Mouse (Mus musculus): Measurements from ENCODE around the gene Casz1. TPM values are rescaled to one million over a fixed set of nuclear protein-coding genes. Genes with fewer than 3 reads are reported as not detected.

Gene Casz1
- total RNA-seq, 1 experiment from 2014 or later, result 2.5 TPM

DNA sequence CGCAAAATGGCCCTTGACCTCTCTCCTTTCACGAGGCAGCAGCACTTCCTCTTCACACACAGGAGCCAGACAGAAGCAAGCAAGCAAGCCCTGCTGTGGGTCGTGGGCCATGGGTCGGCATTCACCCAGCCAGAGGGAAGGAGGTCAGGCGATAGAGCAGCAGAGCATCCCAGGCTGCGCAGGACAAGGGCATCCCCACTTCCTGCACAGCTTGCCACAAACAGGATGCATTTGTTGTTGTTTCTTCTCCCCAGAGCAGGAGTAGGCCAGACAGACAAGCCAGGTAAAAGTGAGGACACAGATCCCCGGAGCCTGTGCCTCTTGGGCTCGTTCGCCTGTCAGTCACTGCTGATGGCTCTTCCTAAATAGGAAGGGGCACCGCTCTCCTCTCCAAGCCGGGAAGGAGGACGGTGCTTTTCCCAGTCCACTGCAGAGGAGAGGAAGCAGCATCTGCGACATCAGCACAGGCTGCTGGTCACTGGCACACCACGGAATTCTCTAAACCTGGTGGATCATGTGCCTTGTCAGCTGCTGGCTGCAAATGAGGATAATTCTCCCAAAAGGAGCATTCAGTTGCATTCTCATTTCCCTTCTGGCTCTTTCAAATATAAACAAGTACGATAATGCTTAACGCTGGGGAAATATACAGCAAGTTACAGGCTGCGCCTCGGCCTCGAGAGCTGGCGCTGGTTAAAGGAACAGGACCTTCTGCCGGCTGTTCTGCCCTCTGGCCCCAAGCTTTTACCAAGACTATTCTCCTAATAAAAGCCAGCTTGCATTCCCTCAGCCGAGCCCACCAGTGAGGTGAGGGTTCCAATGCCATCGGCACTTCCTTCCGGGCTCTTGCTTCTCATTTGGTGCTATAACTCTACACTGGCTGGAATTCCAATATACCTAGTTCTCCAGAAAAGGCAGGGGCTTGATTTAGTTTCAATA lies 181.6 kb downstream of the Casz1 start:
- no peak for ATAC-seq (replicated peaks; ENCODE audit: low read depth, poor library complexity, severe bottlenecking)

DNA sequence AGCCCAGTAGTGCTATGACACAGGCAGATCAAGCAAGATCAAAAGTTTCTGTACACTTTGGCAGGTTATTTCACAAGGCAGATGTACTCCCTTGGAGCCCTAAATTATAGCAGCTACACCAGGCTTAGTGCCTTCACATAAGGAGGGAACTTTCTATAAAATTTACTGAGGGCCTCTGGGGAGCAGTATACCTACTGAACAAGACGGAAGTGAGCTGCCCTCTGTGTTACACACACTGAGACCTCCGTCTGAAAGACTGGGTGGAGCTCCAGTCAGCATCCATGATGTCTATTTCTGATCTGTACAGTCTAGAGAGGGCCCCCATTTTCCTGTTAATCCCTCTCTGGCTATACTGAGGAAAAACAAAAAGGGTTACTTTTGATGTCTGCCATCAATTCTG lies 185.8 kb downstream of the Casz1 start:
- ATAC-seq (replicated peaks; ENCODE audit: low read depth, poor library complexity, severe bottlenecking), result no peak

DNA sequence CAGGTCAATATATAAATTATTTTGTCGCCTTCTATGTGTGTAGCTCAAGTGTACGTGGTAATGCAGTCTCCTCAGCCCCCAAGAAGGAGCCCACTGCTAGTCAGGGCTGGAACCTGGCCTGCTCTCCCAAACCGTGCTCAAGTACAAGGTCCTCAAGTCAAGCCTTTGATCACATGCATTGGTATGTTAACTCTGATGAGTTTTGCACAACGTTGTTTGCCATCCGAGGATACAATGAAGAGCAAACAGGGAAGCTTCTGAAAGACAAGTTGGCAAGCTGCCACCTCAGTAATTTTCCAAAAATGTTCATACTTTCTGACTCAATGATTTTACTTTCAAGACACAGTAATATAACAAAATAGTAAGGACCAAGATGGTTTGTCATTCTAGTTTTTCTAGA lies 189.7 kb downstream of the Casz1 start:
- ATAC-seq (replicated peaks; ENCODE audit: low read depth, poor library complexity, severe bottlenecking), result no peak

DNA sequence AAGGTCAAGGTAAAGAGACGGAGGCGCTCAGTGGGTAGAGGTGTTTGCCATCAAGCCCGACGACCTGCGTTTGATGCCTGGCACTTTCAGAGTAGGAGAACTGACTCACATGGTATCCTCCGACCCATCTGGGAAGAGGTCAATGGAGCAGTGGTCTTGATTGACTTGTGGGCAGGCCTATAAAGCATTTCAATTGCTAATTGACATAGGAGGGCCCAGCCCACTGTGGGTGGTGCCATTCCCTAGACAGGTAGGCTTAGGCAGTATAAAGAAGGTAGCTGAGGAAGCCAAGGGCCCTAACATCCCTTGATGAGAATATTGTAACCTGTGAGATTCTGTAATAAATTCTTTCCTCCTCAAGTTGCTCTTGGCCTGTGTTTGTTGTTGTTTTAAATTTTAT lies 196.5 kb downstream of the Casz1 start:
- no peak for ATAC-seq (replicated peaks; ENCODE audit: low read depth, poor library complexity, severe bottlenecking)

DNA sequence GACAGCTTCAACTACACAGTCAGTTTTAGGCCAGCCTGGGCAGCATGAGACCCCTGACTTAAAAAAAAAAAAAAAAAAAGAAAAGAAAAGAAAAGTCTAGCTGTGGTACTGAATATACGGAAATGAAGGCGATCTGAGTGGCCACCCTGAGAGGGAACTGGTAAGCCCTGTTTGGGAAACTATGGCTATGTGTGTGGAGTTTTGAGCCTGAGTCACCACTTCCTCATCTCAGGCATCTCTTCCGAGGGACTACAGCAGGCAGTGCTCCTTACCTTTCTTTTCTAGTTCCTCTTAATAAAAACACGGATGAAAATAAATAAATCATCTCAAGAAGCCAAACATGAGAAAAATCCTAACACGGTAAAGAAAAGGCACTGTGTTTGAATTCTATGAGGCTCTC lies 197.3 kb downstream of the Casz1 start:
- ATAC-seq (replicated peaks; ENCODE audit: low read depth, poor library complexity, severe bottlenecking), result peak; percentile 82

DNA sequence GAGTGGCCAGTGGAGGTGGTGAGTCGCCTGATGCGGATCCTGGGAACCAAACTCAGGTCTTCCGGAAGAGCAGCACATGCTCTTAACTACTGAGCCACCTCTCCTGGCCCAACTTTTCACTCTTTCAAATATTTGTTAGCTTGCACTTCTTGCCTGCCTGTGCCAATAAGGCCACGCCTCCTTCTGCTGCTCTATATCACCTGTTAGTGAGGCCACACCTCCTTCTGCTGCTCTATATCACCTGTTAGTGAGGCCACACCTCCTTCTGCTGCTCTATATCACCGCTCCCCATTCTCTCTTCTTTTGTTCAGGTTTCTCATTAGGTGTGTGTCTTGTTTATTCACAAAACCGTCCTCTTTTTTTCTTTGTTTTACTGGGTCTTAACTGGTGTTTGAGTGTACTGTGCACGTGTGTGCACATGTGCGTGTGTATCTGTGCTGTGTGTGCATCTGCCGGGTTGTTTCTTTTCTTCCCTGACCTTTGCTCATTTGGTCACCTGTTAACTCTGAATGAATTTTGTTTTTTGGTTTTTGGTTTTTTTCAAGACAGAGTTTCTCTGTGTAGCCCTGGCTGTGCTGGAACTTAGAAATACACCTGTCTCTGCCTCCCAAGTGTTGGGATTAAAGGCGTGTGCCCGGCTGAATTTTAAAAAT lies 198.3 kb downstream of the Casz1 start:
- no peak for ATAC-seq (replicated peaks; ENCODE audit: low read depth, poor library complexity, severe bottlenecking)

Other genes with a start within 250 kb of the Casz1 start
- 60.0 and 74.0 TPM in 2 replicates for gene Exosc10, start 246.0 kb upstream of the Casz1 start, total RNA-seq (2017)
- 30.3 and 47.1 TPM in 2 replicates for gene Srm, start 212.9 kb upstream of the Casz1 start, total RNA-seq (2017)
- 0.15 and 0.55 TPM in 2 replicates for gene Masp2, start 201.9 kb upstream of the Casz1 start, total RNA-seq (2017)
- 567 and 596 TPM in 2 replicates for gene Tardbp, start 177.4 kb upstream of the Casz1 start, total RNA-seq (2017)
- gene Gm572, start 161.1 kb upstream of the Casz1 start, total RNA-seq (2017), result not detected in 2 replicates

All from common myeloid progenitor, adult 5-6 weeks (primary cell).